Mouse (Mus musculus): ENCODE data around the gene Madcam1. TPM values are rescaled to one million over a fixed set of nuclear protein-coding genes. Genes with fewer than 3 reads are reported as not detected.
A peak's percentile ranks its signal among the peaks of the same experiment; 100 is the strongest.

The Madcam1 gene
- total and polyA plus RNA-seq, 3 experiments = not detected

GRCm38 (mm10) chr10:79668076-79668475 lies 3.7 kb downstream of the Madcam1 start:
- no peak for DNase-seq

GRCm38 (mm10) chr10:79668771-79669575 lies 4.6 kb downstream of the Madcam1 start, which contains the start of gene Tpgs1:
TSS of gene Tpgs1 (plus strand) at chr10:79669369.
- DNase-seq = peak; percentile 91

- DNase-seq = peak; percentile 79
These were observed 5.3 kb downstream of the Madcam1 start for GRCm38 (mm10) chr10:79669576-79670057.

- DNase-seq = no peak
These were observed 5.9 kb downstream of the Madcam1 start for GRCm38 (mm10) chr10:79670071-79670888.

GRCm38 (mm10) chr10:79671396-79672087 lies 7.2 kb downstream of the Madcam1 start:
- no peak for DNase-seq

- DNase-seq = no peak
These were observed 7.7 kb downstream of the Madcam1 start for GRCm38 (mm10) chr10:79672088-79672455.

- DNase-seq = no peak
These were observed 8.7 kb downstream of the Madcam1 start for GRCm38 (mm10) chr10:79673054-79673453.

GRCm38 (mm10) chr10:79675346-79676035 lies 11.1 kb downstream of the Madcam1 start:
- DNase-seq = no peak

GRCm38 (mm10) chr10:79680606-79681495 lies 16.5 kb downstream of the Madcam1 start:
- DNase-seq = no peak

- DNase-seq = peak; percentile 100
These were observed 17.4 kb downstream of the Madcam1 start, which contains the start of gene Cdc34 for GRCm38 (mm10) chr10:79681591-79682245. TSS of gene Cdc34 (plus strand) at chr10:79682195.

- DNase-seq = peak; percentile 54
These were observed 18.2 kb downstream of the Madcam1 start for GRCm38 (mm10) chr10:79682551-79682915.

GRCm38 (mm10) chr10:79682916-79683582 lies 18.7 kb downstream of the Madcam1 start:
- DNase-seq = peak; percentile 71

- DNase-seq = peak; percentile 70
These were observed 19.6 kb downstream of the Madcam1 start for GRCm38 (mm10) chr10:79683726-79684640.

GRCm38 (mm10) chr10:79684770-79685600 lies 20.6 kb downstream of the Madcam1 start:
- no peak for DNase-seq

- no peak for DNase-seq
These were observed 21.9 kb downstream of the Madcam1 start for GRCm38 (mm10) chr10:79686219-79686618.

- no peak for DNase-seq
These were observed 22.3 kb downstream of the Madcam1 start for GRCm38 (mm10) chr10:79686691-79687090.

- DNase-seq = no peak
These were observed 23.2 kb downstream of the Madcam1 start for GRCm38 (mm10) chr10:79687513-79687912.
